Mouse (Mus musculus) cerebellum, adult 2 months (tissue): ENCODE measurements at regions not wholly inside any gene's neighbourhood (a gene's known extent, or its start where the extent isn't known, plus 50 kb on each side); places are given as distances from the start of the nearest gene placed in this dataset.
"Not testable (repeated sequence)": the region's sequence is repeated elsewhere in the genome, so short reads cannot be mapped to it uniquely, and the experiment has no call there.

ENCODE experiments used
- CTCF ChIP-seq: fragments of 200-500 bp; IDR thresholded peaks from 2 replicates; pipeline ENCODE4 v1.5.1; 2011; ENCODE audit warnings: low read depth, mild to moderate bottlenecking, control low read depth, low read length, moderate library complexity, borderline replicate concordance; ENCODE audit not compliant: insufficient read depth
- POLR2A ChIP-seq: fragments of 200-500 bp; IDR thresholded peaks from 2 replicates; pipeline ENCODE4 v1.6.1; 2011; ENCODE audit warnings: low read length, control low read depth, borderline replicate concordance; ENCODE audit not compliant: insufficient read depth

GRCm38 (mm10) chrX:50490477-50490967 is 62.2 kb upstream of the Olfr1324 start:
- not testable (repeated sequence) for TF ChIP-seq POLR2A, CTCF
